Mouse (Mus musculus) adrenal gland, adult (tissue): Measurements from ENCODE around the gene Arhgap42.

Source experiments
- DNase-seq, 2 experiments: peaks; one replicate each; pipeline ENCODE4 v3.0.0; 2022 to 2023; ENCODE audit warnings: low spot score in 1 of 2; ENCODE audit not compliant: inconsistent age in 2 of 2

Arhgap42 gene

DNA sequence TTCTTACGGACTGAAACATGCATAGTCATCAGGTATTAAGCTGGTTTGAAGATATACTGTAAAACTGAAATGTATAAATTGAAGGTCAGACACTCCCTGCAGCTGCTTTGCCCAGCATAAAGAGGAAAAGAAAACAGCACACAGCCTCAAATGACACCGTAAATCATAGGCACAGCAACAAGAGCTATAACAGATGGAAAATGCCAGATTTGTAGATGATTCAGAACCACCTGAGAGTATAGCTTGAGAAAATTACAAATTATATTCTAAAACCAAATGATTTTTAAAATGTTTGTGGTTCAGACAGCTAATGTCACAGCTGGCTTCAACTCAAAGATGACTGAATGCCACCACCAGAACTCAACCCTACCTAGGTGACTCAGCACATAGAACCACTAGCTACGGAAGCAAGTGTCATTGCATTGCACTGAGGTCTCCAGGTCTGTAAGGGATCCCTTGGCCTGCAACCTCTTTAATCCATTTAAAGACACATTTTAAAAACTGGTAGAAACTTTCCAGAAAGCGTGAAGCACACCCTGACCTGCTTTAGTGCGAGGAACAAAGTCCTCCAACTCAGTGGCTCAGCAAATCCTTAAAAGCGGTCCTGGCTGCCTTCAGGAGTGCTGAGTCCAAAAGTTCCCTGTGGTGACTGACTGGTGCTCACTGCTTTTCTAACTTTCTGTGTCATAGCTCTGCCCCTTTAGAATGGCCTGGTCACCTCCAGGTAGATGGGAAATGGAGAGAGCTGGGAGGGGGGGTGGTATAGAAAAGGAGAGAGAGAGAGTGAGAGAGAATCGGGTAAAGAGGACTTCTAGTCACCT, 94.4 kb downstream of the Arhgap42 start:
- peak in 1 of 2 experiments; percentile 60 for DNase-seq

DNA sequence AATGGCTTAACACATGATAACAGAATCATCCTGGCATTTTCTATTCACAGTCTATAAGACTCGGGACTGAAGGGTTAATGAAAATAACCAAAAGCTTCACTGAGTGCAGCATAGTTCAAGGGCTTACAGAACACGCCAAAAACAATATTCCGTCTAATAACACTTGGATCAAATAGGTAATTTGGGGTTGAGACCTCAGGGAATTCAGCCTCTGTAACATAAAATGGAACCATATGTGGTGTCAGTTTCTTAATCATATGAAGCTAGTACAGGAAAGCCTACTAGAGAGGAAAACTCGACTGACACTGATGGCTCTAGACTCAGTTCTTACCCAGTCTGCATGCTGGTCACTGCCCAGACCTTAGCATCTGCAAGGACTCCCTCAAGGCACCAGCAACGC, 95.8 kb downstream of the Arhgap42 start:
- DNase-seq, result no peak

DNA sequence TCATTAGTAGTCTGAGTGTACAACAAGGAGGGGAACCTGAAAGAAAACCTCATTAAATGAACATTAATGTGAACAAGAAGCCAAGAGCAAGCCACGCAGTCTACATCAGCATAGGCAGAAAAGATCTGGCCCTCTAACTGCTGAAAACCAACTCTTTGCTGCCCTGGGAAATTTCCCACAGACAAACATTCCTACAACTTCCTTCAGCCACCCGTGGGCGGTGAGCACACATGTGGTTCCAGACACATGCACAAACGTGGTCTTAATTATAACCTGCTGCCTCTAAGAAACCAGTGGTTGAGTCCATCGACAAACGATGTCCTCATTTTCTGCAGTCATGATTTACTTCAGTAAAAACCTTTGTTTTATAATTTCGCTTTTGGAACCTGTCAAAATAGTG, 96.3 kb downstream of the Arhgap42 start:
- DNase-seq, result no peak

DNA sequence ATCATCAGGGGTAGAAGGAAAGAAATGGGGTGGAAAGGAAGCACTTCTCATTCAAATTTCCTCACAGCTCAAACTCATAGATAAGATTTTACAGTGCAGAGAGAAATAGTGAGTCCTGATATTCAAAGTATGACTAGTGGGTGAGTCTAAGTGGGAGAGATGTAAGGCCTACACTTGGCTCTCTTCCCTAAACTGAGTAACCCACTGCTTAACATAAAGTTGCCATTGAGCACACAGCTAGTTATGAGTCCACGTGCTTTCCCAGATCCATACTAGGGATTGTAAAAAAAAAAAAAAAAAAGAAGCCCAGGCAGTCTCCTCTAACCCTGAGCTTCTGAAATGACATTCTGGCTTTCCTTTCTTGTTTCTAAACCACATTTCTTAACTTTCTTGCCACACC, 96.8 kb downstream of the Arhgap42 start:
- no peak for DNase-seq

DNA sequence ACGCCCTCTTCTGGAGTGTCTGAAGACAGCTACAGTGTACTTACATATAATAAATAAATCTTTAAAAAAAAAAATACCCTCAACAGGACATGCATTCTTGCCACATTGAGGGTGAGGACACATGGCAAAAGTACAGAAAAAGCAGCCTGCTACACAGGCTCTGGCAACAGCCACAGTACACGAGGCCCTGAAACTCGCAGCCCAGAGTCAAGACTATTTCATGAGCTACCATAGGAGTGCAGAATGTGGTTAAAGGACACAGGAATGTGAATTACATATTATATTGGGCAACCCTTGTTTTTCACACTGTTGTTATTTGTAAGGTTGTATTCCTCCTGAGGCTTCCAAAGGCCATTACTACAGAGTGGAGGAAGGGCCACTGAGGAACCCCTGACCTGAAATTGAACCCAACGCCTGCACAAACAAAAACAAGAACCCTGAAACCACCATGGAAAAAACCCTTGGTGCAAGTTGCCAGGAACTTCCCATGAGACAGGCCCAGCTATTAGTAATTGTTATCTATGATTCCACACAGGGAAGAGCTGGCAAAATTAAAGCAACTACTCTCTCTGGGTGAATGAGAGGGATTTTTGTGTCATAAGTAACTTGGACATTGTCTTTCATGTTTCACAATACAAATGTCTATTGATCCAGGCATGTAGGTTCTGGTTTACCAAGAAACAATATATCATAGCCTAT, 109.8 kb downstream of the Arhgap42 start:
- DNase-seq, result peak in 1 of 2 experiments; percentile 73

DNA sequence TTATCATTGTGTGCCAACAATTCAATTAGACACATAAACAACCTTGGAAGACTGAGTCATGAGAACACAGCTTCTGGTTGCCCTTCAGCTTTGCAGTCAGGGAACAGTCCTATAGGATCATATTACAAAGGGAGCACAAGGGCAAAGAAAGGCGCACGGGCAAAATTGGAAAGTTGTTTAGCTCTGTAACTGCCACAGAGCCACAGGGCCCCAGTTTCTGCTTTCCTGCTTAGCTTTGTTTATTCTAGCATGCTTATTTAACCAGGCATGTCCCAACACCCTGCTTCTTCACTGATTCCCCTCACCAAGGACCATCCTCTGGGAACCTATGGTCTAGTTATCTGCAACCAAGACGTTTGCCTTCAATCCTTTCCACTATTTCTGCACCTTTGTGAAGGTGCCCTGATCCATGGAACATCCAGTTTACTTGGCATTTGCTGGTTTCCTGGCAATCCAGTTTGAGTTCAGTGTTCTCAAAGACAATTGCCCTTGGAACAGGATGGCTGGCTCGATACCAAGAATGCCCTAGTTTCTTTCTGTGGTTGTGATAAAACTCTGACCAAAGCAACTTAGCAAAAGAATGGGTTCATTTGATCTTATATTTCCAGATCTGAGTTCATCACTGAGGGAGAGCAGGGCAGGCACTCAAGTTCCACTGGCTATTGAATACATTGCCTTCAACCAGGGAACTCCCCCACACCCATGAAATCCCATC, 111.7 kb downstream of the Arhgap42 start:
- peak; percentile 54 to 92 for DNase-seq

DNA sequence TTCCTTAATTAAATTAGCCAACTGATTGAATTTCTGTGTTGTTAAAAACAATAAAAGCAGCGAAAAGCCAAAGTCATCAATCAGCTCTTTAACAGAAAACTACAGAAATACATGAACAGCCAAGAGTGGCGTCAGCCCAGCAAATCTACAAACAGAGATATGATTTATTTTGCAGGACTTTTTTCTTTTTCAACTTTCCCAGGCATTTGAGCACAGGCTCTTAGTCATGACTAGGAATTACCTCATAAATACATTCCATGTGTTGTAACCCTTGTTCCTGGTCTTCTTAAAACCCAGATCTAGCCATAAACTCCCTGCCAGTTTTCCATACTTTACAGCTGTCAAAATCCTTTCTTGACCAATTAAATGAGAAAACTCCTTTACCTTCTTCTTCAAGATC, 114.7 kb downstream of the Arhgap42 start:
- peak in 1 of 2 experiments; percentile 79 for DNase-seq

DNA sequence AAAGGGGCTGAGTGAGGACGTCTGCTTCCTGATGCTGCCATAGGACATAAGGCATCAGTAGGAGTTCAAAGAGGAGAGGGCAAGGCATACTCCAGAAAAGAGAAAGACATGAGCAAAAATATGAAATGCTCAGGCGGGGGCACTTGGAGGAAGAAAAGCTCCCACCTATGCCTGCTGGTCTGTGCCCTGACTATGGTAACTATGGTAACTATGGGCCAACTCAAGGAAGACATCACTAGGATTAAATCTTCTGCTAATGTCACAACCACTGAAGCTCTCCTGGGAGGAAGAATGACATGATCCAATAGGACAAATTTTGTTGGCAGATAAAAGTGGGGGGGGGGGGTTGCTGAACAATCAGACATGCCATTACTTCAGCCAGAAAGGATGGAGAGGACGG, 124.6 kb downstream of the Arhgap42 start:
- DNase-seq, result no peak

DNA sequence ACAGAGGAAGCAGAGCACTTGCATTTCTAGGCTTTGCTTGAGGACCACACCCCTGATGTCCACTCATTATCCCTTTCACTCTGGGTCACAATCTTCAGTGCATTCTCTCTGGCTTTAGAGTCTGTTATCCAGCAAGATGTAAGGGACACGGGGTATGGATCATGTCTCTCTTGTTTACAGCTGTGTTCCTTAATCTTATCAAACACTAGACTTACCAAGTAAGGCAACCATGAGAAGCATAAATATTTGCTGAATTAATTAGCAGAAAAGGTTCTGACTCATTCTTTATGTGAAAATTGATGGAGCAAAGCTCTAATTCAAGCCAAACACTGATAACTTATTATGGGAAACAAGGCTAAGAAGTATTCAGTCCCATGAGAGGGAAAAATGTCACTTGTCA, 125.1 kb downstream of the Arhgap42 start:
- DNase-seq, result no peak

DNA sequence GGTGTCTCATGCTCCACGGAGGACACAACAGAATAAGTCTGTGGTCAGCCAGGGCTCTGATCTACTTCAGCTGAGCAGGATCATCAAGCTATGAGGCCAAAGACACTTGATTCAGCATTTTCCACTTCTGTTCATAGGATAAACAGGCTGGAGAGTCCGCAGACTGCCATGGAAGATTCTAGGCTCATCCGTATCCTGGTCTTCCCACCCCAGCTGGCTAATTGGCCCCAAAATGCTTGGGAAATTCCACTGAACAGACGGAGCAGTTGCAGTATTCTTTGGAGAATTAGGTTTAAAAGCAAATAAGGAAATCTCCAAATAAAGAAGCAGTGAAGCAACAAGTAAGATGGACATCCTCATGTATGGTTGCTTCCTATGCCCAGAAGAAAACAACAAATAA, 126.0 kb downstream of the Arhgap42 start:
- no peak for DNase-seq

DNA sequence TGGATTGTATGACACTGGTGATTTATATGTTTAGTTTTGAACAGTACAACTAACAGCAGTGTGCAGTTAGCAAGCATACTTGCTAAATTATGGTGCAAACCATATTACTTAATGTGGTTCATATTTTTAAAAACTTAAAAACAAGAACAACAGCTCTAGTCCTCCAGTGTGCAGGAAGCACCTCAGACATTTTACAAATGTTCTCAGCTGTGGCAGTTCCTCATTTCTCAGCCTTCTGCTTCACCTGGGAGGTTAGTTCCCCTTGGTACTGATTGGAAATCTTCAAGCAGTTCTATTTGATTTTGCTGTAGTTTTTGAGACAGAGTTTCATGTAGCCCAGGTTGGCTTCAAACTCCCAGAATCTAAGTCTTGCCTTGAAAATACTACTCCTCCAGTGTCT, 131.2 kb downstream of the Arhgap42 start:
- no peak for DNase-seq

DNA sequence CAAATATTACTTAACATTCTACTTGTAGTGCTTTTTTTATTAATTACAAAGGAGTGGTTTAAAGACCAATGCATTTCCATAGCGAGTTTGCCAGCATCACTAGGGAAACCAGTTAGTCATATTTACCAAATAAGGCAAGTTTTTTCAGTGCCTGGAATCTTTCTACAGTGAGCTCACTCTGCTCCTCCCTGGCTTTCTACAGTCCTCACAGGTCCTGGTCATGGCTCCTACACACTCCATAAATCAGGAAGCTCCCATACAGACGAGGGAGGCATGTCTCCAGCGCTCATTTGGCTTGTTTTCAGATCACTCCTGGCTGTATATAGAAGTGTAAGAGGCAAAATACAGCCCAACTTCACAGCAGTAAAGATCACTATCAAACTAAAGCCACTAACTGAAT, 134.1 kb downstream of the Arhgap42 start:
- DNase-seq, result peak in 1 of 2 experiments; percentile 64

DNA sequence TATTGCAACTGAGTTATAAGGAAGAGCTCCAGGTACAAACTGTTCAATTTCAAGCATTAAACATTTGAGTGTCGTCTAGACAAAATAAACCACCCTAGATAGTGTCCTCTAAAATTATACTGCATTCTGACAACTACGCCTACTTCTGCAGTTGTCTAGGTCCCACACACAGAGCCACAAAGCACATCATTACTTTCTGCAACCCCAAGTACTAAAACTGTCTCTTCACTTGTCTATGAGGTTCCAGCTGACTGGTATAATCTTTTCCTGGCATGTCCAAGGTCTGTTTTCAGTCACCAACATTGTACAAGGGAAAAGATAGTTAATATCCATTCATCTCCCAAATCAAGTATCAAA, 136.8 kb downstream of the Arhgap42 start:
- DNase-seq, result no peak

DNA sequence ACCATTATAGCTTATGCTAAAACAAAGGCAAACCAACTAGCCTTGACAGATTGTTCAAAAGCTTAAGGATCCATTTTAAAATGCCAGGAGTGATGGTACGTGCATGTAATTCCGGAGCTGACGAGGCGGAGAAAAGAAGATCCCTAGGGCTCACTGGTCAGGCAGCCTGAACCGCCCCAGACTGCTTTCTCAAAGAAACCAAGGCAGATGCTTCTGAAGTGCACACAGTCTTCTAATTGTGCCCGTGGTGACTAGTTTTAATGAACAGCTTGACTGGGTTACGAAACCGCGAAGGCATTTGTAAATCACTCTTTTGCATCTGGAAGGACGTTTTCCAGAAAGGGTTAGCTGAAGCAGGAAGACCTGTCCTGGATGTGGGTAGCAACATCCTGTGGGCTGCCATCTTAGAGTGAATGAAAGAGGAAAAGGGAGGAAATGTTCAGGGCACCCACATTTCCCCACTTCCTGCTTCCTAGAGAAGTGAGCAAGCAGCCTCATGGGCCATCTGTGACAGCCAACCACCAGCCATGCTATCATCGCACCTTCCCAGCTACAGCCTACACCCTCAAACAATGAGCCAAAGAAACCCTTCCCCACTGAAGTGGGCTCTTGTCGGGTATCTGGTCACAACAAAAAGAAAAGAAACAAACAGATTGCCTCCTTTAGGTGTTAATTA, 137.3 kb downstream of the Arhgap42 start:
- no peak for DNase-seq

DNA sequence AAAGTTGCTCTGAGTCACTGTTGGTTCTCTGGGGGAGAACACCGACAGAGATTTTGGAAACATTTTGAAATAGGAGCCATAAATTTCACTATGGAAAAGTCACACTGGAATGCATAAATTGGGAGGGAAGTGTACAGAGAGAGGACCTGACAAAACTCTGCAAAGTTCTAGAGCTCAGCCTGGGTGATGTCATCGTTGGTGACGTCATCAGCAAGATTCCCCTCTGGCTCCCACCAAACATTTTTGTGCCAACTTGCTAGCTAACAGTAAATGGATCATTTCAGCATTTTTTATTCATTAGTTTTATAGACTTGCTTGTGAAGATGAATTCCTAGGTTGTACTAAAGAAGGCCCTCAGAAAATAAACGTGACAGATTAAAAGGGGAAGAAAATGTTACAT, 137.8 kb downstream of the Arhgap42 start:
- DNase-seq, result no peak

DNA sequence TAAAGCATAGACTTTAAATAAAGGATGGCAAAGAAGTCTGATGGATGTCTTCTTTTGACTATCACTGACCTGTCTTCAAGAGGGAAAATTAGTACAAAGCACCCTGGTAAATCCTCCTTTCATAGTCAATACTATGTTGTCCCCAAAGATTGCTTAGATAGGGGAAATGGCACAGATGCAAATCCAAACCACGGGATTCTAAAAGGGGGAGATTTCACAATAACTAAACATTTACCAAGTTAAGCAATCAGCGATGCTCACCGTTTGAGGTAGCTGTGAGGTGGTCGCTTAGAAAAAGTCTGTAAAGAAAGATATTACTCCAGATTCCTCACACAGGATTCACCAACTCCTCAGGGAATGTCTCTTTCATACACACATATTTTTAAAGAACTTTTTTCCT, 141.1 kb downstream of the Arhgap42 start:
- no peak for DNase-seq

DNA sequence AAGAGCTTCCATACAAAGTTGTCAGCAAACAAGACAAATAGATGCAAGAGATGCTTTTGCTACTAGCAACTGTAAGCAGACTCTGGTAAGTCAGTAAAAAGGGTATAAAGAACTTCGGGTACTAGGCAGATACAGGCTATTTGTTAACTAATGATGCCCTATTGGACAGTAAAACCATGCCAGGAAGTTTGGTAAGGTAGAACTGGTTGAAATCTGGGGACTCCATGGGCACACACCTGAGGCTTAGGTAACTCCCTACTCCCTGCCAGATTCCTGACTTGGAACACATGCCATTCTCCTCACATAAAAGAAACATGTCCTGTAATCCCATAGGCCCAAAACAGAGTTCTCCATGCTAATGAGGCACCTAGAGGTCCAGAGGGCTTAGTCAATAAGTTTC, 142.1 kb downstream of the Arhgap42 start:
- DNase-seq, result no peak

DNA sequence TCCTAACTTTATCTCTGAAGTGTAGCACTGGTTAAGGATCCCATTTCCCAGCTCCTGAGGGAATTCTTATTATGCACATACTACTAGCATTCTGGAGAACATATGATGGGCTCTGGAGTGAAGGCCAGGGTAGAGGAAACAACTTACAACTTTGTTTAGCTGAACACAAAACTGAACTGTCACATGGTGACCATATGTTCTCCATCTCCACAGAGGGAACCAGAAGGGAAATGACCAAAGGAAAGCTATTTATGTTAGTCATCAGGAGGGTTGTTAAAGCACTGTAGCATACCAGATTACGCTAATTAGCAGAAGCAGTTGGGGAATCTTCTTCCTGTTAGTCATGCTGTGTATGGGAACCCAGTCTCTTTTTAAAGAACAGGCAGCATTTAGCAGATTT, 145.8 kb downstream of the Arhgap42 start:
- DNase-seq, result no peak

DNA sequence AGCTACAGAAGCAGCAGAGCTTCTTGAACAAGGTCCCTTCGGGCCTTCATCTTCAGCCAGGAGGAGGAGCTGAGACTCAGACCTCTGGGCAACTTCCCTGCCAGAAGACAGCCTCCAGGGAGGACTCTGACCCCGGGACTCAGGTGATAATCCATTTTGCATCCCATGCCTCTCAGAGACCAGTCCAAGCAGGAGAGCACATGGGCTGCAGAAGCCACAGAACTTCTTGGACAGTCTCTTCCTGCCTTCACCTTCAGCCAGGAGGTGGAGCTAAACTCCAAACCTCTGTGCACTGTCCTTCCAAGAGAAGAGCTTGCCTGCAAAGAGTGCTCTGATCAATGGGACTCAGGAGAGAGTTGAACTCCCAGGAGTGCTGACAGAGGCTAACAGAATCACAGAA, 155.5 kb downstream of the Arhgap42 start:
- peak; percentile 27 to 77 for DNase-seq

DNA sequence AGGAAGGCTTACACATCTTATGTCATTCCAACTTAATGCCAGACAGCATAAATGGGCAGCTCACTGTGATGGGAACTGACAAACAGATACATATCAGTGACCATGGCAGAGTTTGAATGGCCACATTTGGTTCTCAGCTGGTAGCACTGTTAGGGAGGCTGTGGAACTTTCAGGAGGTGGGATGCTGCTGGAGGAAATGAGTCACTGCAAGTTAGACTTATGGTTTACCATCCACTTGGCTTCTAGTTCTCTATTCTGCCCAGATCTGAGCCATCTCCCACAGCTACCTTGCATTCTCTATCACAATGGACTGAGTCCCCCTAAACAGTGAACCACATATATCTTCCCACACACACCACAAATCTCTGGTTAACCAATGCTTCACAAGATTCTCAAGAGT, 186.0 kb downstream of the Arhgap42 start:
- DNase-seq, result peak in 1 of 2 experiments; percentile 16

DNA sequence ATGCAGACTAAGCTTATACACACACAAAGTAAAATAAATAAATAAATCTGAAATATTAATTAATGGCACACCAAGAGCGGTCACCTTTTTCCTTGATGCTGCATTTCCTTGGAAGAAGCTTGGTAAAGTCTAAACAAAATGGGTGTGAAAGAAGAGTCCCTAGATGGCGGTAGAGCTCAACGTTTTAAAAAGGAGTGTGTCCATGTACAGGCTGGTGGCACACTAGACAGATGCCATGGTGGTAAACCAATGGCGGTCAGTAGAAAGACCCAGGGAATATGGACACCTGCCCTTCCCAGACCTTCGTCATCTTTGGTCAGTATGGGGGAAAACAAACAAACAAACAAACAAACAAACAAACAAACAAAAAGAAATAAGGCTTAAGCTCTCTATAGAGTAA, 187.7 kb downstream of the Arhgap42 start:
- peak; percentile 17 to 77 for DNase-seq
